Mouse (Mus musculus) mature B cell (primary cell): Measurements from ENCODE around the gene Ywhag.

Experiments
- in situ Hi-C: fragments of 300-500 bp; cut with MboI; formaldehyde crosslinking; loops from 2 replicates; pipeline ENCODE4 v1.14.3; 2019

Ywhag gene

GRCm38 (mm10) chr5:135934481-135935175 lies at the start of gene Ywhag:
Ywhag (minus strand) TSS chr5:135934616.
- in situ Hi-C loops, result no loop called here

GRCm38 (mm10) chr5:135982398-135982797 lies 48.0 kb upstream of the Ywhag start:
- in situ Hi-C loops, result loop anchor here (5.0 kb wide), 1 partner anchor 75 kb away; no protein-coding TSS in a partner anchor

- in situ Hi-C loops, result loop anchor here (5.0 kb wide), 1 partner anchor 77 kb away; no protein-coding TSS in a partner anchor
Observed at GRCm38 (mm10) chr5:135979904-135980303, 45.5 kb upstream of the Ywhag start, which contains the start of gene Zp3. Zp3 (plus strand) TSS chr5:135980099.

GRCm38 (mm10) chr5:135979381-135979780 lies 45.0 kb upstream of the Ywhag start:
- in situ Hi-C loops, result no loop called here

GRCm38 (mm10) chr5:135975893-135976668 lies 41.7 kb upstream of the Ywhag start:
- in situ Hi-C loops, result no loop called here

- in situ Hi-C loops, result no loop called here
Observed at GRCm38 (mm10) chr5:135974365-135974764, 39.9 kb upstream of the Ywhag start, which contains the start of gene Ssc4d. Ssc4d (minus strand) TSS chr5:135974531.

GRCm38 (mm10) chr5:135971876-135972275 lies 37.5 kb upstream of the Ywhag start:
- in situ Hi-C loops, result no loop called here

DNA sequence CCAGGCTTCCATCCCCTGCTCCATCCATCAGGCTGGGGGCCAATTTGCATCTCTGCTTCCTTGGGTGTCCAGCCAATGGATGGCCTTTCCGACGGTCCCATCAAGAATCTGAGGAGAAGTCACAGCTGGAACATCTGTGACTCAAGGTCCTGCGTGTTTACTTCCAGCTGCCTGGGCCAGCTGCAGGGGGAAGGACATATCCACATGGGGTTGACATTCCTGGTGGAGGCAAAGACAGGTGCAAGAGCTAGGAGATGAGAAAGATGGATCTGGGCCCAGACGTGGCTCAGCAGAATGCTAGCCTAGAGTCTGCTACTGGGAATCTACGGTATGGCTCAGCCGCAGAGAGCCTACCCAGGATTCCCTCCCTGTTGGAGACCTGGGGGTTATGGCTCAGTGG lies 35.8 kb upstream of the Ywhag start:
- in situ Hi-C loops, result no loop called here

DNA sequence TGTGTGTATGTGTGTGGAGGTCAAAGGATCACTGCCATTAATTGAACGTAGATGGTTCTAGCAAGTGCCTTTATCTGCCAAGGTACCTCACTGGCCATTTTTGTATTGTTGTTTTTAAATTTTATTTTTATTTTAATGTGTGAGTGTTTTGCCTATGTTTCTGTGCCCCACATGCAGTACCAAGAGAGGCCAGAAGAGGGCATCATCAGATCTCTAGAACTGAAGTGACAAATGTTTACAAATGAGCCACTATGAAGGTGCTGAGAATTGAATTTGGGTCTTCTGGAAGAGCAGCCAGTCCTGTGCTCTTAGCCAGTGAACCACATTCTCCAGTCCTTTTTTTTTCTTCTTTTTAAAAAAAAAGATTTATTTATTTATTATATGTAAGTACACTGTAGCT lies 34.4 kb upstream of the Ywhag start:
- in situ Hi-C loops, result no loop called here

DNA sequence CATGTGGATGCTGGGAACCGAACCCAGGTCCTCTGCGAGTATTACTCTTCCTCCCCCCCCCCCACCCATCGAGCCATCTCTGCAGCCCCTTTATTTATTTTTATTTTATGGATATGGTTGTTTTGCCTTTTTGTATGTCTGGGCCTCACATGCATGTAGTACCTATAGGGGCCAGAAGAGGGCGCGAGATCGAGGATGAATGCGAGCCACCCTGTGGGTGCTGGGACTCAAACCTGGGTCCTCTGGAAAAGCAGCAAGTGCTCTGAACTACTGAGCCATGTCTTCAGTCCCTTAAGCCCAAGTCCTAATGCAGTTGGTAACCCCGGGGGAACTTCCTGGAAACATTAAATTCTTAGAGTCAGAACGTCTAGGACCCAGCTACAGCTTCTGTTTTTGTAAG lies 32.5 kb upstream of the Ywhag start:
- in situ Hi-C loops, result no loop called here

DNA sequence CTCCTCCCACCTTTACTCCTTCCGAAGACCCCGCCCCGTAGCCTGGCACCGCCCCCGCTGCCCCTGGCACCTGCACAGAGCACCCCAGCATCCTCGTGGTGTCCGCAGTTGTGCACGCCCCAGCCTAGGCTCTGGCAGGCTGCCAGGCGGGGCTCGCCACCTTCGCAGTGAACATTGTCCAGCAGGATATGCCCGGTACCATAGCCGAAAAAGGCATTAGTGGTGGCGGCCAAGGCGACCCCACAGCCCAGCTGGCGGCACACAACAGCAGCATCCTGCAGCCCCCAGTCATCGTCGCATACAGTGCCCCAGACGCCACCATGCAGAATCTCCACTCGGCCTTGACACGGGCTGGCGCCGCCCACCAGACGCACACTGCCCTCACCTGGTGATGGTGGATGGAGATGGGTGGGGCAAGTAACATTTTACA lies 31.1 kb upstream of the Ywhag start:
- in situ Hi-C loops, result no loop called here

- in situ Hi-C loops, result no loop called here
Observed at GRCm38 (mm10) chr5:135963280-135963627, 28.8 kb upstream of the Ywhag start.

DNA sequence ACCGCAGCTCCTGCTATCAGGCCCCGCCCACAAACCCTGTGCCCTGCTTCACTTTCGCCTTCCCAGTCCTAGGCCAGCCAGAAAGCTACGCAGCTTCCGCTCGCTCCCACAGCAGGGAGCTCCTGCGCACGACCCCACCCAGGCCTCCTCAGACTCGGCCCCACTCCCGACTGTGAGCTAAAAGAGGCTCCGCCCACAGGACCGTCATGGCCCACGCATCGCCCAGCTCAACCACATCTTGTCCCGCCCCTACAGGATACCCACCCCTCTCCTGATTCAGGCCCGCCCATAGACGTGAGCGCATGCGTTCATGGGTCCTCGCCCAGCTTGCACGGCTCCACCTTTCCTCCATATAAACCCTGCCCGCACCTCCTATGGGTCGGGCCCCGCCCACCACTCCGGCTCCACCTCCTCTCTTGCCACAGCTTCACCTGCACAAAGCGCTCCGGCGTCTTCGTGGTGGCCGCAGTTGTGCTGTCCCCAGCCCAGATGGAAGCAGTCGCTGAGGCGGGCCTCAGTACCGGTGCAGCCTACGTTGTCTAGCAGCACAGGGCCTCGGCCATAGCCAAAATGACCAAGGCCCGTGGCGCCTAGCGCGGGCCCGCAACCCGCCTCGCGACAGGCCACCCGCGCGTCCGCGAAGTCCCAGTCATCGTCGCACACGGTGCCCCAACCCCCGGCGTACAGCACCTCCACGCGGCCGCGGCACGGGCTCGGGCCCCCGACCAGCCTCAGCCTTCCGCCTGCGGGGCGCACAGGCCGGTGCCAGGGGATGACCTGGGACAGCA lies 28.3 kb upstream of the Ywhag start:
- in situ Hi-C loops, result no loop called here

GRCm38 (mm10) chr5:135962125-135962491 lies 27.7 kb upstream of the Ywhag start:
- in situ Hi-C loops, result no loop called here

DNA sequence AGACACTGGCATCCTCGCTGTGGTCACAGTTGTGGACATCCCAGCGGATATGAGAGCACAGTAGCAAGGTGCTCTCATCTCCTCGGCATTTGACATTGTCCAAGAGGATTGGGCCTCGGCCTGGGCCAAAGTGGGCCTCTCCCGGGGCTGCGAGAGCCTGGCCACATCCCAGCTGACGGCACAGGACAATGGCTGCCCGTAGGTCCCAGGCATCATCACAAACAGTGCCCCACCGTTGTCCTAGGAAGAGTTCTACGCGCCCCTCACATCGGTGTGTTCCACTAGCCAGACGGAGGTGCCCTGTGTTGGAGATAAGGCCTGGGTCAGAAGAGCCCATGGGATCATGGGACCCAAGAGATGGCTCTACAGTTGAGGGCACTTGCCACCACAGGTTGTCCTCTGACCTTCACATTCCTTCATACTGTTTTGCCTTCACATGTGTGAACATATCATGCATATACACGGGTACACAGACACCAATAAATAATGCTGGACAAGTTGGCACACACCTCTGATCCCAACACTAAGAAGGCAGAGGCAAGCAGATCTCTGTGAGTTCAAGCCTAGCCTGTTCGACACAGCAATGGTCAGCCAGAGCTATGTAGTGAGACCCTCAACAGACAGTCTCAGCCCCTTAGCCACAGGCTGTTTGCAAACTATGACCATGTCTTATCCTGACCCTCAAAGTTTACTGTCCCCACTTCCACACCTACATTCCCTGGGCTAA lies 26.7 kb upstream of the Ywhag start:
- in situ Hi-C loops, result no loop called here

- in situ Hi-C loops, result no loop called here
Observed at GRCm38 (mm10) chr5:135959911-135960310, 25.5 kb upstream of the Ywhag start.

DNA sequence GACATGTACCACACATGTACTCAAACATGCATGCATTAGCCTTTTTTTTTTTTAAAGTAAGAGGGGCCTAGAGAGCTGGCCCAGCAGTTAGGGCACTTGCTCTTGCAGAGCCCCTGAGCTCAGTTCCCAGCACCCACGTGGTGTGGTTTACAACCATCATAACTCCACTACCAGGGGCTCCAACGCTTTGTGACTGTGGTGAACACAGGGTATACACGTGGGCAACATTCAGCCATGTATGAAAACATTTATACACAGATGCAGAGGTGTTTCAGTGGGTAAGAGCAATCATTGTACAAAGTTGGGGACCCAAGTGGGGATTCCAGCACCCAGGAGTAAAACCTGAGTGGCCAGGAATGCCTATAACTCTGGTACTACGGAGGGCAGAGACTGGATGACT lies 24.0 kb upstream of the Ywhag start:
- in situ Hi-C loops, result no loop called here

DNA sequence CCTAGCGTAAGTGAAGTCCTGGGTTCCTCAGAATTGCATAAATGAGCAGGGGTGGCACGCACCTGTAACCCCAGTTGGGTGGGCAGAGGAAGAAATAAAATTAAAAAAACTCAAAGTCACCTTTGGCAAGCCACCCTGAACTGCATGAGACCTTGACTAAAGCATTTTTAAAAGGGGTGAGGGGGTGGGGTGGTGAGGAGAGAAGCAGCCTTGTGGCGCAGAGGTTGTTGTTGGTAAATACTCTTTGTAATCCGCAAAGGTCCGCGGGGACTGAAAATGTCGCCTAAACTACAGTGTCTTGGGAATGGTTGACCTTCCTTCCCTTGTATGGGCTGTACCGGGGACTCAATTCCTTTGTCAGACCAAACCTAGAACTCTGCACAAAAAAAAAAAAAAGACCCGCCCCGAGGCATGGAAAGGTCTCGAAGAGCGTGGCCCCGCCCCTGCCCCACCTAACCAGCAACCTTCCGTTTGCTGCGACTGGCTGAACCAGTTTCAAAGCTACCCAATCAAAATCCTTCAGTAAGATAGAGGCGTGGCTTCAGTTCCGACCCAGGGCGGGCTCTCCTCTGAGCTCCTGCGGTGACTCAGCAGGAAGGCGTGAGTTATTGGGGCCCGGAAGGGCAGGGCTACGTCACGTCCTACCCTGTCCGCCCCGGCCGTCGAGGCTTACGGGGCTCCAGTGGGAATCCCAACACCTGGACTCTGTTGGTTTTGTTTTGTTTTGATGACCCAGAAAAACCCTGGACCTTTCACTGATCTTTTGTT lies 23.0 kb upstream of the Ywhag start:
- in situ Hi-C loops, result no loop called here

DNA sequence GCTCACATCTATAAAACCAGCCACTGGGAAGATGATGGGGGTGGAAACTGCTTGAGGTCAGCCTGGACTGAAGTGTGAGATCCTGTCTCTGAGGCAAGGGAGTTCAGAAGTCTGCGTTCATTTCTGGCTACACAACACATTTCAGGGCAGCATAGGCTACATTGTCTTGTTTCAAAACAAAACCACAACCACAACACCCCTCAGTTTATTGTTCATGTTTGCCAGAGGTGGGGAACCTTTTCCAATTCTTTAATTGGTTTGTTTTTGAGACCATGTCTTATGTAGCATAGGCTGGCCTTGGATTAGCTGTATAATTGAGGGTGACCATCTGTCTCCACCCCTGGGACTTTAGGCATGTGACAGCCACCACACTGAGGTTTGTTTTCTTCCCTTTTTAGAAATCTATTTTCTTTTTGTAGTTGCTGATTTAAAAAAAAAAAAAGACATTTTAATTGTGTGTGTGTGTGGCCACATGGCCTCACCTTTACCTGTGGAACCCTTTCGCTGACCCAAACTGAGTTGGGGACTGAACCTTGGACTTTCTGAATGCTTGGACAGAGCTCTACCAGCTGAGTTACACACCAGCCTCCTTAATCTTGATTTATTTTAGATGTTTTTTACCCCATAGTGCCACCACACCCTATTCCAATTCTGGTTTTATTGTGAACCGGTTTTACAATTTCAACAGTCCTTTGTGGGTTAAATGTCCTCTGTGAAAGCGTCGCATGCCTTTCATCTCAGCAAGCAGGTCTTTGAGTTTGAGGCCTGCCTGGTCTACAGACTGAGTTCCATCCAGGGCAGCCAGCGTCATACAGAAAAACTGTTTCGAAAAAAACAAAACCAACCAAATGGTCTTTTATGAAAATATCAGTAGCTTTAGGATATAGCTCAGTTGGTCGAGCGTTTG lies 22.1 kb upstream of the Ywhag start:
- in situ Hi-C loops, result no loop called here

DNA sequence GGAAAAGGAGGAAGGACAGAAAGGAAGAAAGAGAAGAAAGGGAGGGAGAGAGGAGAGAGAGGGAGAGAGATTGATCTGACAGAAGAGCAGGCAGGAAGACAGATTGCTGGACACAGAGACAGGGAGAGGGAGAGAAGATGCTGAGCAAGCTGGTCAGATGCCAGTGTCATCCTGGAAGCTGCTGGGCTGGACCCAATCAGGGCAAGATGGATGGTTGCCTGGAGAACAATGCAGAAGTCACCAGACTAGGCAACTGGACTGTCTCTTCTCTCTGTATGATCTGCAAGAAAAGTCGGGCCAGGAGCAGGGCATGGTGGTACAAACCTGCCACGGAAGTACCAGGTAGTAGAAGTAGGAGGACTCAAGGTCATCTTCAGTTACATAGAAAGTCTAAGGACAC lies 18.4 kb upstream of the Ywhag start:
- in situ Hi-C loops, result no loop called here
